Mouse (Mus musculus) megakaryocyte, embryonic 14.5 days (primary cell): ENCODE data around the gene Tpt1.

ENCODE experiments used
- FLI1 ChIP-seq: IDR thresholded peaks from 2 replicates; pipeline ENCODE4 v1.6.1; 2012; ENCODE audit warnings: low read length, inconsistent platforms, mixed read lengths
- GATA1 ChIP-seq: IDR thresholded peaks from 3 replicates; pipeline ENCODE4 v1.6.1; 2012; ENCODE audit warnings: mixed read lengths, low read length, inconsistent platforms, borderline replicate concordance

DNA sequence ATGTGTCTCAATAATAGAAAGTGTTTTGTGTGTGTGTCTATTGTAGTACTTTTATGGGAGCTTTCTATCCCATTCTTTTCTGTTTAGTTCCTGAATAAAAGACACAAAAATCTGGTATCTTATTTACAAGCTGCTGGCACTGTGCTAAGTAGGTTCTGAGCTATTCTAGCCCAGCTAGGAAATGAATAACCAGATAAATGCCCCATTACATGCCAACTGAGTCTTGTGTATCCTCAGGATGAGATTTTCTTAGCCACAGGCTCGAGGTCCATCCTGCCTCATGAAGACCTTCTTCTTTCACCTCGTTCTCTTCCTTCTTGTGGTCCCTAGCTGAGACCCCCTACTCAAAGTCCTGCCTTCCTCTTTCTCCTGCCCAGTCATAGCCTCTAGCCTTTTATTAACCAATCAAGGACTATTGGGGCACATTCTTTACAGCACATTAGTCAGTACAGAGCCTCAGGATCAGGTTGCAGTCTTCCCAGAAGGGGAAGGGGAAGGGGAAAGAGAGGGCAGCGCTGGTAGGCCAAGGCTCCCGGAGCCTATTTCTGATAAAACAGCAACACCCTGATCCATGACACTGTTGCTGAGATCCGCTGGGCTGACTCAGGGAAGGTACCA, 47.0 kb upstream of the Tpt1 start:
- TF ChIP-seq FLI1 (no peak), GATA1 (no peak)
